Mouse (Mus musculus) bone marrow, adult 2 months (tissue): ENCODE results near the gene 6430548M08Rik. TPM values are rescaled to one million over a fixed set of nuclear protein-coding genes. Genes with fewer than 3 reads are reported as not detected.

Experiments
- H3K27ac ChIP-seq: fragments of 200-500 bp; 2 replicates; pipeline ENCODE4 v1.5.1; 2012; ENCODE audit warnings: low read depth, mild to moderate bottlenecking, control low read depth, inconsistent platforms, low read length; ENCODE audit not compliant: control insufficient read depth, poor library complexity, insufficient read depth
- H3K4me1 ChIP-seq: fragments of 200-500 bp; 2 replicates; pipeline ENCODE4 v1.6.1; 2011; ENCODE audit warnings: low read length; ENCODE audit not compliant: control insufficient read depth, insufficient read depth
- H3K4me3 ChIP-seq: fragments of 200-500 bp; replicated peaks from 2 replicates; pipeline ENCODE3; 2011; ENCODE audit warnings: mild to moderate bottlenecking, low read depth, low read length, control low read depth; ENCODE audit not compliant: control insufficient read depth
- CTCF ChIP-seq: fragments of 200-500 bp; IDR thresholded peaks from 2 replicates; pipeline ENCODE4 v1.5.1; 2011; ENCODE audit warnings: low read length, control low read depth; ENCODE audit not compliant: control insufficient read depth, insufficient read depth
- POLR2A ChIP-seq: fragments of 200-500 bp; IDR thresholded peaks from 2 replicates; pipeline ENCODE4 v1.6.1; 2011; ENCODE audit warnings: low read depth, mild to moderate bottlenecking, control low read depth, low read length, borderline replicate concordance; ENCODE audit not compliant: control insufficient read depth
- WGBS: fragments of 180-500 bp; shearing (Covaris S2); methylation state at CpG from one replicate; pipeline ENCODE4 v1.1.7; 2018; 5-methylcytosine and 5-hydroxymethylcytosine counted together
- polyA plus RNA-seq: library from polyadenylated mRNA; stranded (reverse); fragments of >200 nt; gene quantifications from 2 replicates; pipeline ENCODE4 v1.2.4, GENCODE M21; 2011; ENCODE audit warnings: low replicate concordance; ENCODE audit not compliant: missing spikeins, insufficient read depth, insufficient read length

The 6430548M08Rik gene
- polyA plus RNA-seq, 1 experiment, result 78.7 TPM

GRCm38 (mm10) chr8:120213229-120213628 lies 99.3 kb downstream of the 6430548M08Rik start:
- TF ChIP-seq POLR2A (no peak), CTCF (no peak)
- Histone ChIP-seq H3K4me3 (no peak overlapping the region), H3K27ac (no peak overlapping the region), H3K4me1 (no peaks in the 10 kb centered on the region; the same call in none of the 2 replicates)
- 84% methylated on average over 3 of the region's 3 CpGs for WGBS

- Histone ChIP-seq H3K4me1 (no peaks in the 10 kb centered on the region; the same call in none of the 2 replicates), H3K27ac (0 out of 2 replicates have a peak overlapping the region, but pooled peaks have one; percentile 10), H3K4me3 (no peak overlapping the region)
- no peak for TF ChIP-seq CTCF
- TF ChIP-seq POLR2A, result no peak
- 52% methylated on average over 5 of the region's 5 CpGs for WGBS
Observed at GRCm38 (mm10) chr8:120213939-120214338, 100.0 kb downstream of the 6430548M08Rik start.

Other genes starting within 250 kb of the 6430548M08Rik start
- gene Usp10, start 203.8 kb upstream of the 6430548M08Rik start, polyA plus RNA-seq, result 85.2 and 133 TPM in 2 replicates
- gene Gm20388, start 203.3 kb upstream of the 6430548M08Rik start, polyA plus RNA-seq, result 3.5 and 10.6 TPM in 2 replicates
- 4.9 and 17.2 TPM in 2 replicates for gene Crispld2, start 121.7 kb upstream of the 6430548M08Rik start, polyA plus RNA-seq
- 8.6 and 18.7 TPM in 2 replicates for gene Zdhhc7, start 12.7 kb upstream of the 6430548M08Rik start, polyA plus RNA-seq
- gene Fam92b, start 63.3 kb downstream of the 6430548M08Rik start, polyA plus RNA-seq, result not detected in 2 replicates
- 39.7 and 45.8 TPM in 2 replicates for gene Gse1, start 114.3 kb downstream of the 6430548M08Rik start, polyA plus RNA-seq